Mouse (Mus musculus) heart, embryonic 16.5 days (tissue): Measurements from ENCODE around the gene Colgalt2. TPM values are rescaled to one million over a fixed set of nuclear protein-coding genes. Genes with fewer than 3 reads are reported as not detected.
A peak's percentile ranks its signal among the peaks of the same experiment; 100 is the strongest.

Experiments used
- ATAC-seq: fragments of 200-750 bp; cut with Nextera tagmentation; replicated peaks from 2 replicates; pipeline ENCODE4 v1.8.0; 2017; ENCODE audit warnings: moderate number of reproducible peaks; ENCODE audit not compliant: insufficient read depth, low FRiP score; ENCODE audit errors: extremely low read depth
- H3K27ac ChIP-seq: fragments of 300-500 bp; sonication (generic); 2 replicates; pipeline ENCODE4 v1.5.1; 2014; ENCODE audit warnings: mild to moderate bottlenecking, low read length, control low read depth, moderate library complexity
- H3K27me3 ChIP-seq: fragments of 300-500 bp; sonication (generic); 2 replicates; pipeline ENCODE4 v1.6.1; 2014; ENCODE audit warnings: low read length, mixed read lengths; ENCODE audit not compliant: control insufficient read depth, insufficient read depth
- H3K36me3 ChIP-seq: fragments of 300-500 bp; sonication (generic); 2 replicates; pipeline ENCODE4 v1.6.1; 2014; ENCODE audit not compliant: control insufficient read depth, insufficient read depth
- H3K4me1 ChIP-seq: fragments of 300-500 bp; sonication (generic); 2 replicates; pipeline ENCODE4 v1.6.1; 2014; ENCODE audit warnings: low read length, mixed read lengths; ENCODE audit not compliant: control insufficient read depth, insufficient read depth
- H3K4me2 ChIP-seq: fragments of 300-500 bp; sonication (generic); 2 replicates; pipeline ENCODE4 v1.6.1; 2014; ENCODE audit warnings: low read depth, mild to moderate bottlenecking, control low read depth, low read length
- H3K4me3 ChIP-seq: fragments of 300-500 bp; sonication (generic); 2 replicates; pipeline ENCODE4 v1.5.1; 2014; ENCODE audit warnings: mild to moderate bottlenecking, control low read depth, low read length
- H3K9ac ChIP-seq: fragments of 300-500 bp; sonication (generic); 2 replicates; pipeline ENCODE4 v1.6.1; 2014; ENCODE audit warnings: low read length, control low read depth
- H3K9me3 ChIP-seq: fragments of 300-500 bp; sonication (generic); replicated peaks from 2 replicates; pipeline ENCODE4 v1.6.1; 2016; ENCODE audit warnings: low read length; ENCODE audit not compliant: control insufficient read depth
- WGBS: fragments of 180-500 bp; shearing (Covaris S2); extraction: QIAGEN DNeasy Blood & Tissue Kit; methylation state at CpG from one replicate; pipeline ENCODE4 v1.1.7; 2014; 5-methylcytosine and 5-hydroxymethylcytosine counted together
- polyA plus RNA-seq: library from polyadenylated mRNA; unstranded; fragments of >200 nt; fragmentation: Nextera tagmentation; extraction: Ambion mirVana; gene quantifications from 2 replicates; pipeline ENCODE4 v1.2.1, GENCODE M21; 2015

The Colgalt2 gene
- polyA plus RNA-seq, 1 experiment from 2014 or later, result 2.0 TPM

- H3K9me3 ChIP-seq, result no peaks in the 10 kb centered on the region
- no peak overlapping the region for H3K4me3 ChIP-seq
- ATAC-seq, result no peak
- H3K9ac ChIP-seq, result no peak overlapping the region
- no peaks in the 10 kb centered on the region for H3K36me3 ChIP-seq
- H3K27me3 ChIP-seq, result no peaks in the 10 kb centered on the region
- H3K4me2 ChIP-seq, result no peak overlapping the region
- H3K4me1 ChIP-seq, result 0 out of 2 replicates have a peak, but pooled peaks cover 3% of the 10 kb centered on the region
- H3K27ac ChIP-seq, result no peak overlapping the region
These were observed 10.4 kb upstream of the Colgalt2 start for GRCm38 (mm10) chr1:152389271-152389670.

GRCm38 (mm10) chr1:152394137-152394536 is 5.5 kb upstream of the Colgalt2 start:
- H3K9me3 ChIP-seq, result peaks cover 6% of the 10 kb centered on the region; the same call in 1 of the 2 replicates
- H3K4me1 ChIP-seq, result no peaks in the 10 kb centered on the region
- no peak overlapping the region for H3K4me2 ChIP-seq
- no peak overlapping the region for H3K27ac ChIP-seq
- no peak overlapping the region for H3K4me3 ChIP-seq
- H3K27me3 ChIP-seq, result 0 out of 2 replicates have a peak, but pooled peaks cover 2% of the 10 kb centered on the region
- WGBS, result 85% methylated on average over 3 of the region's 3 CpGs
- ATAC-seq, result no peak
- 0 out of 2 replicates have a peak, but pooled peaks cover 4% of the 10 kb centered on the region for H3K36me3 ChIP-seq
- H3K9ac ChIP-seq, result no peak overlapping the region

- 71% methylated on average over 4 of the region's 4 CpGs for WGBS
- 0 out of 2 replicates have a peak, but pooled peaks cover 4% of the 10 kb centered on the region for H3K36me3 ChIP-seq
- ATAC-seq, result no peak
- H3K4me2 ChIP-seq, result no peak overlapping the region
- no peaks in the 10 kb centered on the region; the same call in 1 of the 2 replicates for H3K4me1 ChIP-seq
- no peak overlapping the region for H3K9ac ChIP-seq
- no peak overlapping the region for H3K27ac ChIP-seq
- H3K27me3 ChIP-seq, result 0 out of 2 replicates have a peak, but pooled peaks cover 2% of the 10 kb centered on the region
- no peak overlapping the region for H3K4me3 ChIP-seq
- peaks cover 6% of the 10 kb centered on the region; the same call in 1 of the 2 replicates for H3K9me3 ChIP-seq
These were observed 4.6 kb upstream of the Colgalt2 start for GRCm38 (mm10) chr1:152394956-152395515.

- H3K4me3 ChIP-seq, result no peak overlapping the region
- 63% methylated on average over 1 of the region's 1 CpGs for WGBS
- no peak overlapping the region for H3K4me2 ChIP-seq
- ATAC-seq, result no peak
- H3K9ac ChIP-seq, result no peak overlapping the region
- 0 out of 2 replicates have a peak, but pooled peaks cover 4% of the 10 kb centered on the region for H3K36me3 ChIP-seq
- H3K27me3 ChIP-seq, result 0 out of 2 replicates have a peak, but pooled peaks cover 2% of the 10 kb centered on the region
- H3K27ac ChIP-seq, result no peak overlapping the region
- peaks cover 6% of the 10 kb centered on the region; the same call in 1 of the 2 replicates for H3K4me1 ChIP-seq
- H3K9me3 ChIP-seq, result peaks cover 6% of the 10 kb centered on the region; the same call in 1 of the 2 replicates
These were observed 922 bp upstream of the Colgalt2 start for GRCm38 (mm10) chr1:152398708-152399107.

- no peak for ATAC-seq
- Histone ChIP-seq H3K27me3 (0 out of 2 replicates have a peak, but pooled peaks cover 2% of the 10 kb centered on the region), H3K4me2 (peak overlapping the region; percentile 99), H3K9ac (peak overlapping the region; percentile 86), H3K4me1 (peaks cover 6% of the 10 kb centered on the region; the same call in 1 of the 2 replicates), H3K9me3 (peaks cover 3% of the 10 kb centered on the region; the same call in 1 of the 2 replicates), H3K4me3 (peak overlapping the region; percentile 84), H3K27ac (no peak overlapping the region), H3K36me3 (0 out of 2 replicates have a peak, but pooled peaks cover 3% of the 10 kb centered on the region)
- 18% methylated on average over 14 of the region's 14 CpGs for WGBS
These were observed 1.2 kb downstream of the Colgalt2 start for GRCm38 (mm10) chr1:152400556-152401540.

GRCm38 (mm10) chr1:152407021-152407946 is 7.7 kb downstream of the Colgalt2 start:
- peak overlapping the region; percentile 29 for H3K4me3 ChIP-seq
- H3K9me3 ChIP-seq, result peaks cover 3% of the 10 kb centered on the region; the same call in 1 of the 2 replicates
- 37% methylated on average over 22 of the region's 22 CpGs for WGBS
- H3K4me1 ChIP-seq, result 0 out of 2 replicates have a peak, but pooled peaks cover 2% of the 10 kb centered on the region
- peak overlapping the region; percentile 51 for H3K4me2 ChIP-seq
- H3K36me3 ChIP-seq, result no peaks in the 10 kb centered on the region
- H3K27ac ChIP-seq, result no peak overlapping the region
- ATAC-seq, result no peak
- H3K9ac ChIP-seq, result peak overlapping the region; percentile 25; the same call in 1 of the 2 replicates
- H3K27me3 ChIP-seq, result no peaks in the 10 kb centered on the region

- Histone ChIP-seq H3K4me2 (no peak overlapping the region), H3K4me3 (no peak overlapping the region), H3K4me1 (0 out of 2 replicates have a peak, but pooled peaks cover 2% of the 10 kb centered on the region), H3K27me3 (no peaks in the 10 kb centered on the region), H3K36me3 (no peaks in the 10 kb centered on the region), H3K27ac (no peak overlapping the region), H3K9me3 (peaks cover 5% of the 10 kb centered on the region; the same call in 1 of the 2 replicates), H3K9ac (no peak overlapping the region)
- 75% methylated on average over 4 of the region's 4 CpGs for WGBS
- ATAC-seq, result no peak
These were observed 9.7 kb downstream of the Colgalt2 start for GRCm38 (mm10) chr1:152409356-152409755.

- Histone ChIP-seq H3K27me3 (no peaks in the 10 kb centered on the region), H3K27ac (no peak overlapping the region), H3K36me3 (no peaks in the 10 kb centered on the region), H3K4me2 (no peak overlapping the region), H3K4me1 (0 out of 2 replicates have a peak, but pooled peaks cover 2% of the 10 kb centered on the region), H3K4me3 (no peak overlapping the region), H3K9me3 (peaks cover 5% of the 10 kb centered on the region; the same call in 1 of the 2 replicates), H3K9ac (no peak overlapping the region)
- 84% methylated on average over 3 of the region's 3 CpGs for WGBS
- no peak for ATAC-seq
These were observed 11.0 kb downstream of the Colgalt2 start for GRCm38 (mm10) chr1:152410657-152411056.
